Mouse (Mus musculus) brain, embryonic 18.5 days (tissue): ENCODE results near the gene Gm16867.
"Not testable (repeated sequence)": the region's sequence is repeated elsewhere in the genome, so short reads cannot be mapped to it uniquely, and the experiment has no call there.

ENCODE experiments used
- DNase-seq: peaks from one replicate; pipeline ENCODE4 v3.0.0-alpha.2; 2012; ENCODE audit warnings: low read depth, low spot score

Gm16867 gene

GRCm38 (mm10) chr14:69503174-69503573 is at the start of gene Gm16867:
Gene Gm16867 (minus strand): TSS chr14:69503362.
- DNase-seq: not testable (repeated sequence)

GRCm38 (mm10) chr14:69547310-69547709 is 44.1 kb upstream of the Gm16867 start:
- DNase-seq: not testable (repeated sequence)

DNA sequence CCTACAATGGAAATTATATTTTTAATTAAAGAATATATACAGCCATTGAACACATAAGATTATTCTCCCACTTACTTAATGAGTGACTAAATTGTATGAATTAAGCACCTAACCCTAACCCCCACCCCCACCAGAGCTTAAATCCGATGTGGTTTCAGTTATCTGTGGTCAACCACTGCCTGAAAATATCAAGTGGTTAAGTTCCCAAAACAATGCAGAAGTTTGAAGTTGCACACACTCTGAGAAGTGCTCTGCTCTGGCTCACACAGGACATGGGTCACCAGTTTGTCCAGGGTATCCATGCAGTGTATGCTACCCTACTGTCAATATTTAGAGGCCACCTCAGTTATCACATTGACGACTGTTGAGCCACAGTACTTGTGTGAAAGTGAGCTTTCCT is 41.9 kb upstream of the Gm16867 start:
- not testable (repeated sequence) for DNase-seq

- DNase-seq: not testable (repeated sequence)
Measured at GRCm38 (mm10) chr14:69544033-69544432, 40.9 kb upstream of the Gm16867 start.

- DNase-seq: not testable (repeated sequence)
Measured at GRCm38 (mm10) chr14:69542695-69543094, 39.5 kb upstream of the Gm16867 start.

GRCm38 (mm10) chr14:69540113-69540512 is 37.0 kb upstream of the Gm16867 start:
- not testable (repeated sequence) for DNase-seq

GRCm38 (mm10) chr14:69536539-69536938 is 33.4 kb upstream of the Gm16867 start:
- DNase-seq: not testable (repeated sequence)

- DNase-seq: not testable (repeated sequence)
Measured at GRCm38 (mm10) chr14:69526202-69526601, 23.0 kb upstream of the Gm16867 start.

DNA sequence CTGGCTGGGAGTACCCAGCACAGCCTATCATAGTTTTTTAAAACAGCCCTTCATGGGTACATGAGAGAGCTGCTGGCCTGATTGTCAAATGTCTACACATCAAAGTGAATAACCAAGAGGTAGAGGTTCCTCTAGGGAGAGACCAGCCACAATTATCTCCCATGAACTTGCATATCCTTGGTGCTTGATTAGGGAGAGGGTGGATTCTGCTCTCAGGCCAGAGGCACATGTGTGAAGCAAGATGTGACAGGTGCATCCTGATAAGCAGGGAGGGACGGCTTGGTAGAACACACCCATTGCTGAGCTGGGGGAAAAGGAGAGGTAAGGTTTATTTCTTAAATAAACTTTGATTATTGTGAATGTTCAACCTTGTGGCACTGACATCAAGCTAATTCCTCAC is 19.8 kb upstream of the Gm16867 start:
- not testable (repeated sequence) for DNase-seq

- DNase-seq: not testable (repeated sequence)
Measured at GRCm38 (mm10) chr14:69520810-69521209, 17.6 kb upstream of the Gm16867 start.

DNA sequence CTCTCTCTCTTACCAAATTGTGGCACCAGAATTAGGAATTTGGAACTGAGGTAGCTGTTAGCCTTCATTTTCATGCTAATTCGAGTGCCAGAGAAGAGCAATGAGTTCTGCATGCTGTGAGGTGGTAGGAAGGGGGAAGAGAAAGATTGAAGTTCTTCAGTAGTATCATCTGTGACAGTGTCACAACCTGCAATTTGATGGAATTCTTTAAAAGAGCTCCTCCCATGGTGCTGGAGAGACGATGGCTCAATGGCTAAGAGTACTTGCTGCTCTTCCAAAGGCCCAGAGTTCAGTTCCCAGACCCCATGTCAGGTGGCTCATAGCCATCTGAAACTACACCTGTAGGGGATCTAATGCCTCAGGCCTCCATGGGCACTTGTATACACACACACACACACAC is 9.3 kb upstream of the Gm16867 start, which contains the start of gene Gm27179:
Gm27179 (minus strand) TSS at position 101 of the 400 bp plus-strand sequence.
- not testable (repeated sequence) for DNase-seq

DNA sequence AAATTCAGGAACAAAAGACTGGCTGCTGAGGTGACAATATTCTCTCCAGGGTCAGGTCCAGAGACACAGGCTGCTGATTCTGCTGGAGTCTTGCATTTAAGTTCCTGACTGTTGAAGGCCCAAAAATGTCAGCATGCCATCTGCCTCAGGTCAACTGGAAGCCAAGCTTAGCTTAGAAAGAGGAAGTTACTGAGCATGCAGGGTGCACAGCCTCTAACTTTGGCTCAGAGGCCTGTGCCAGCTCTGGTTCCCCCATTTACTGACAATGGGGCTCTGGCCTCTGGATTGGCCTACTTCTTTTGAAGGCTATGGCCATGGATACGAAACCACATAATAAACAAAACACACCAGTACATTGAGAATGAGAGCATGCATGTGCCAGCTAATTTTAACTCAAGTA is 3.8 kb upstream of the Gm16867 start:
- DNase-seq: not testable (repeated sequence)

DNA sequence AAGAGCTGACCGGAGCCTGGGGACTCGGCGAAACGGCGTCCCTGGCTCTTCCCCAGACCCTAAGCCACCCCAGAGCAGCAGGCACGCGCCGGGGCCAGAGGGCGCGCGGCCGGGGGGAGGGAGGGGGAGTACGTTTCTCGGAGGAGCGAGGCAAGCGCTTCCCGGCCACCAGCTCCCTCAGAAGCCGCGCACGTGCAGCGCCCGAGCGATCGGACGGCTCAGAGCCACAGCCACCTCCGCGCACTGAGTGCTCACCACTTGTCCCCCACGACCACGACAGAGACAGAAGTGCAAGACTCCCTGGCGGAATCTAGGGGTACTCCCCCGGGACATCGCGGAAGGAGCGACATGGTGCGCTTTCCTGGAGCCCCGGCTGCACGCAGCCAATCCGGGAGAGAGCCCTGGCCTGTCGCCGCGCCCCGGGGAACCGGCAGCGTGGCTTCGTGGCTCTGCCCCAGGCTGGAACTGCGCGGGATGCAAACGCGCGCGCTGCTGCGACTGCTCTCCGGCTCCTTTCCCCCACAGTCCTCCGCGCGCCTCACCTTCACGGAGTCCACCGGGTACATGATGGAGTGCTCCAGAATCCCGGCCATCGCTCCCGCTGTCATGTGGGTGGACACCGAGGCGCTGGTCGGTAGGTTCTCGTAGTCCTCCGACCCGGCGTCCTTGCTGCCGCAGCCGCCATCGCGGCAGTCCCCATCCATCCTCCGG is 567 bp downstream of the Gm16867 start:
- DNase-seq: not testable (repeated sequence)

DNA sequence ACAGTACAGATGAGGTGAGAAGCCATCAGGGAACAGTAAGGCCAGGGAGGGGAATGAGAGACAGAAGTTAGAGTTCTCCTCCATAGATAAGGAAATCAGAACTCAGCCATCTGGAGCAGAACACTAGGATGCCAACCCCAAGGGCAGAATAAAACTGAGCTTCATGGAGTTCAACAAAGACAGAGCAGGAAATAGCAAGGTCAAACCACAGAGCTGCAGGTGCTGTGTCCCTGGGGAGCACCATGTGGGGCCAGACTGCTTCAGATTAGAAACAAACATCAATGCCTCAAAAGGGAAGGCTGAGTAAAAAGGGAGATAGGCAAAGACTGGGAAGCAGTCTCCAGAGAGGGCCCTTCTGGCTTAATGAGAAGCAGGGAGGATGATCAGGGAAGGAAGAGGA is 6.9 kb downstream of the Gm16867 start:
- not testable (repeated sequence) for DNase-seq

- DNase-seq: not testable (repeated sequence)
Measured at GRCm38 (mm10) chr14:69494946-69495345, 8.2 kb downstream of the Gm16867 start.

DNA sequence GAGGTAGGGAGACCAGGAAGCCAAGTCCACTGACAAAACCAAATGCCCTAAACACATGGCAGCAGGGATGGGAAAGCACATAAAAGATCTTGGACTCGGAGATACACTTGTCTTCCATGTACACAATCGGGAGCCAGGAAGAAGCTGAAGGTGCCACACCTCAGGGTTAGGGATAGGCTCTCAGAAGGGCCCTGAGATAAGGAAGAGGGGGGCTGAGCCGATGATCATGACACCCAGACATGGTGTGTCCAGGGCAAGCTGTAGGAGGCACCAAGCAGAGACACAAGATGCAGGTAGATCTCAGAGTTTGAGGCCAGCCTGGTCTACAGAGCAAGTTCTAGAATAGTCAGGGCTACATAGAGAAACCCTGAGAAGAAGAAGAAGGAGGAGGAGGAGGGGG is 8.6 kb downstream of the Gm16867 start:
- DNase-seq: not testable (repeated sequence)

GRCm38 (mm10) chr14:69488001-69488400 is 15.2 kb downstream of the Gm16867 start:
- not testable (repeated sequence) for DNase-seq

GRCm38 (mm10) chr14:69485466-69486135 is 17.6 kb downstream of the Gm16867 start:
- DNase-seq: not testable (repeated sequence)

- DNase-seq: not testable (repeated sequence)
Measured at GRCm38 (mm10) chr14:69473941-69474646, 29.1 kb downstream of the Gm16867 start.

GRCm38 (mm10) chr14:69473322-69473721 is 29.8 kb downstream of the Gm16867 start:
- not testable (repeated sequence) for DNase-seq

DNA sequence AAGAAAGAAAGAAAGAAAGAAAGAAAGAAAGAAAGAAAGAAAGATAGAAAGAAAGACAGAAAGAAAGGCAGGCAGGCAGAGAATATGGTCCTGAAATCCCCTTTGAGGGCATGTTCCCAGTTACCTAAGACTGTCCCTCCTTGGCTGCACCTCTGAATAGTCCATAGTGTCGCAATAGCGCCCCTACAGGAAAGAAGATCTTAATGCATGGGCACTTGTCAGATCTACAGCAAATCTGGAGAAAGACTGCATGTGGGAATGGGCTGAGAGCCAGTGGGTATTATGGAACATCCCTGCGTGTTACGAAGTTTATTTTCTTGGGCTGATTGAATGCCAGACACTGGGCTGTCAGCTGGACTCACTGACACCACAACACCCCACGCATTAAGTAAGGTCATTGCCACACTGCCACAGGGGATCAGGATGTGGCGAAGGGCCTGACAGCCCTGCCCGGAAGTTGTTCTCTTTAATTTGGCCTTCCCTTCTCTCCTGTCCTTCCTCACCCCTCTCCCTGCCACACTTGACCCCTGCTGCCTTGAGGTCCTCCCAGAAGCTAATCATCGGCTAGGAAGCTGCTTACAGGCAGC is 32.9 kb downstream of the Gm16867 start:
- not testable (repeated sequence) for DNase-seq
